Mouse (Mus musculus) adrenal gland, postnatal 4 days (tissue): Measurements from ENCODE around the gene Babam2. TPM values are rescaled to one million over a fixed set of nuclear protein-coding genes. Genes with fewer than 3 reads are reported as not detected.

Source experiments
- DNase-seq, 2 experiments: peaks; one replicate each; pipeline ENCODE4 v3.0.0; 2021 to 2022; ENCODE audit warnings: low spot score in 2 of 2, mixed read lengths in 2 of 2
- total RNA-seq, 2 experiments: library from RNA; stranded (reverse); gene quantifications; 2 replicates each; pipeline ENCODE4 v1.2.3; 2021

The Babam2 gene
- total RNA-seq, 2 experiments from 2014 or later, result 99.6 to 107 TPM

GRCm38 (mm10) chr5:32069566-32070169, 372.2 kb downstream of the Babam2 start:
- DNase-seq, result no peak

GRCm38 (mm10) chr5:32070781-32071180, 373.3 kb downstream of the Babam2 start:
- DNase-seq, result no peak

DNA sequence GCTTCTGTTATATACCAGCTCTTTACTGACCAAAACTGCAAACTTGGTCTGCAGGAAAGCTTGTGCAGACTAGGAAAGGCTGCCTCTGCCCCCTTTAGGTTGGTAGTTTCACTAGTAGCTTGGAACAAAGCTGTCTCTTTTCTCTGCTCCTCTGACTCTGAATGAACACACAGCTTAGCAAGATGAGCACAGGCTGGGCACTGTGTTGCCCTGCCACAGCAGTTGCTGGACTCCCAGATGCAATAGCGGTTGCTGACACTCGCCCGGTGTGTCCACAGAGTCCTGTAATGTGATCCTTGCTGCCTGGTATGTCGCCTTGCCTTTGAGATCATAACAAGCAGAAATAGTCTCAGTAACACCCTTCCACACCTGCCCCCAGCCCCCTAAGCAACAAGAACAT, 373.8 kb downstream of the Babam2 start:
- no peak for DNase-seq

DNA sequence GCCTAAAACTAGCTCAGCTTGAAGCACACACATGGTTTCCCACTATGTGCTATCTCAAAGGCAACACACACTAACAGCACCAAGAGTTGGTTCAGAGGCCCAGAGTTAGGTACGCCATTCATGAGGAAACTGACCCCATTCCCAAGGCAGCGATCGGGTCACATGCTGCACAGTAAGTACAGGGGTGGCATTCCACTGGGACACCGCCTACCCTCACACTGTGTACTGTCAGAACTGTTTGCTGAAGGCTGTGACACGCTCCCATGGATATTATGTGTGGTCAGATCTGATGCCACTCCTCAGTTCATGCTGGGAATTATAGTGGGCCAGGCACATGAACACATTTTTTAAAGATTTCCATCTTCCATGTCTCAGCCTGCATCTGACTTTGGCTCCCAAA, 374.3 kb downstream of the Babam2 start:
- DNase-seq, result no peak

DNA sequence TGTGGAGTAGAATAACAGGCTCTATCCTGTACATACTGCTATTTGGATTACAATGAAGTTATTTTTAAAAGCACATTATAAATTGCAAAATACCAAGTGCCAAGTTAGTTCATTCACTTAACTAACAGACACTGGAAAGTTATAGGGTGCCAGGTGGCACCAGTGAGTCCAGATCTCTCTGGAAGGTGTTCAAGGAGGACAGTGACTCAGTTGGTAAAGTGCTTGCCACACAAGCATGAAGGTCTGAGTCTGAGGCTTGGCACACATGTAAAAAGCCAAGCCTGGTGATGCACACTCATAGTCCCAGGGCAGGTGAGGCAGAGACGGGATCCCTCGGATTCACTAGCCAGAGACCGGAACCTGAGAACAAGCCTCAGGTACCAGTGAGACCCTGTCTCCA, 375.4 kb downstream of the Babam2 start:
- no peak for DNase-seq

GRCm38 (mm10) chr5:32074053-32074452, 376.6 kb downstream of the Babam2 start:
- DNase-seq, result no peak

GRCm38 (mm10) chr5:32077139-32077538, 379.7 kb downstream of the Babam2 start:
- DNase-seq, result no peak

DNA sequence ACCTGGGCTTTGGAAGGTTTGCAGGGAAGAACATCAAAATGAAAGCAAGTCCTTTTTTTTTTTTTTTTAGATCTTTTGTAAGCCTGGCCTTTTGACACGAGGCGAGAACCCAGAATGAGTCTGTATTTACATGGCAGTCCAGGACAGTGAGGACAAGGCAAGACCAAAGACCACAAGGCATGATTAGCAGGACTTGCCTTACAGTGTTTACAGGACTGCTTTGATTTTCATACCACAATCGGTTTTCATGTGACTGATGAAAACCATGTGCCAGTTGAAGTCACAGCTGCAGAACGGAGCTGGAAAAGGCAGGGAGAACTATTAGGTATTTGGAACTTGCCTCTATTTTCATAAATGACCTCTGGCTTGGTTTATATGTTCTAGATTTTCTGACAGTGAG, 381.5 kb downstream of the Babam2 start:
- no peak for DNase-seq

- no peak for DNase-seq
These were observed 383.2 kb downstream of the Babam2 start for GRCm38 (mm10) chr5:32080490-32081219.

DNA sequence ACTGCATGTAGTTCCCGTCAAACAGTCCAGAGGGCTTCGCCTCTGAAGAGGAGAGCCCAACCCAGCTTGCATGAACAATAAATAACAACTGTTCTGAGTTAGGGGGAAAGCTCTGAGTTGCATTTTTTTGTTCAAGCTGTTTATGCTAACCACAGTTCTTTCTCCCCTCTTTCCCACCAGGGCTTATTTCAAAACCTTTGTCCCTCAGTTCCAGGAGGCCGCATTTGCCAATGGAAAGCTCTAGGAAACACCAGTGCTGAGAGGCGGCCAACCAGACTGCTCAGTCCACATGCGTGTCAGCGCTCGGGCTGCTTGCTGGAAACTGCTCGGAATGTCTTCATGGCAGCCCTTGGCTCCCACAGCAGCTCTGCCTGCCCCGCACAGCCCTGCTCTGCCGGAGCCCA, 386.9 kb downstream of the Babam2 start:
- DNase-seq, result no peak

GRCm38 (mm10) chr5:32085566-32085965, 388.1 kb downstream of the Babam2 start:
- DNase-seq, result no peak

DNA sequence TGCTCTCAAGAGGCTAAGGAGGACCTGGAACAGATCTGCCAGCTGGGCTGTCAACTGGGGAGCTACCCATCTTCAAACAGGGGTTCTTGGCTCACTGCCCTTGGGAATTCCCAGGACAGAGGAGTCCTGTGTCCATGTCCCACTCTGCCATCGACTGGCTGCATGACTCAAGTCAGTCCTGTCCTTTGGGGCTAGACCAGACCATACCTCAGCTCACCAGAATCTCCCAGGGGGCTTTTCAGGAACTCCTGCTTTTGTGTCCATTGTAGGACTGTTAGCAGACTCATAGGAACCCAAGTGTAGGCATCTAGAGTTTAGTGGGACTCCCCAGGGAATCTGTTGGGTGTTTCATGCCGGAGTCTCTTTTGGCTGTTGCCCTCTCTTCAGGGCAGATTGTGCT, 388.5 kb downstream of the Babam2 start:
- DNase-seq, result no peak

- no peak for DNase-seq
These were observed 389.1 kb downstream of the Babam2 start for GRCm38 (mm10) chr5:32086526-32087090.

DNA sequence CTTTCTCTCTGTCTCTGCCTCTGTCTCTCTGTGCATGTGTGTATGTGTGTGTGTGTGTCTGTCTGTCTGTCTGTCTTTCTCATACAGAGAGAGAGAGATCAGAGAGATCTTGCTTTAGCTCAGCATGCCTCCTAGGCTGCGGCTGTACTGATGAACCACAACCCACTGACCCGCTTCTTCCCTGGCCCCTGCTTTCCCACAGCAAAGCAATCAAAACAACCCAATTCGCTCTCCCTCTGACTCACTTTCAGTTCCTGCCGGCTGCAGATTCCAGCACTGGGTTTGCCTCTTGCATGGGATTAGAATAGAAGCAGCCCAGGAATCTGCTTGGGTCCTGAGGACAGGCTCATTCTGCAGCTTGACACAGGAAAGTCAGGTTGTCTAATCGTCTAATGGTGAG, 392.0 kb downstream of the Babam2 start:
- no peak for DNase-seq

- DNase-seq, result no peak
These were observed 394.8 kb downstream of the Babam2 start for GRCm38 (mm10) chr5:32092281-32092680.

DNA sequence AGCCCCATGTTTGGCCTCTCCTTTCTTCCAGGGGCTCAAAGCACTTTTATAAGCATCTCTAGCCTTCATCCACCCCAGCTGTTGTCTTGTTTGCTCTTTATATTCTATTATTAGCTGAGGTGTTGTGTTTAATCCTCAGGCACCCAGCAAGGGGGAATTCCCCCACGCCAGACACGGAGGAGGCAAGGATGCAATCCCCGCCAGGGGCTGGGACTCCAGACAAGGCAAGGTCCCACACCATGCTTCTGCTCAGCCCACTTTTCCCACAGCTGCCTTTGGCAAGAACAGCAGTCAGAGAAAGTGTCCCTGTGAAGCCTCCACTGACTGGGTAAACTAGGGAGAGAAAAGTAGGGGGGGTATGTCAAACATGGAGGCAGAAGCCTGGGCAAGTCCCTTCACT, 401.2 kb downstream of the Babam2 start:
- no peak for DNase-seq

- DNase-seq, result peak; percentile 24 to 35
These were observed 405.0 kb downstream of the Babam2 start for GRCm38 (mm10) chr5:32102484-32102883.

DNA sequence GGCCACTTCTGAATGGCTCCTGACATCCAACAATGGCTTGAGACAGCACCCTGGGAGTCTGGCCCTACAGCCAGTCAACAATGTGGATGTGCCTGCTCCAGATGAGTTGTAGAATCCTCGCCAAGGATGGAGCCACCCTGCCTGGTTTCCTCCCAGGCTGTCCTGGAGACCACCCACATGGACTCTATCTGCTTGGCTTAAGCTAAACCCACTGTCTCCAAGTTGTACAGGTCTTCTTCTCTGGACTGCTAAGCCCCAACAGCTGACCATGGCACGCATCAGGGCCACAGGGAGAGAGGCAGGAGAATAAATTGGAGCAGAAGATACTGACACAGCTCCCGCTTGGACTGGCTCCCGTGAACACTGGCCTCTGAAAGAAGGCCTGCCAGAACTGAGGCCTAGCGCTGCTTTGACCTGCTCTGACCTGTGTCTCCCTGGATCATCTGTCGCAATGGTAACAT, 405.5 kb downstream of the Babam2 start:
- DNase-seq, result no peak

DNA sequence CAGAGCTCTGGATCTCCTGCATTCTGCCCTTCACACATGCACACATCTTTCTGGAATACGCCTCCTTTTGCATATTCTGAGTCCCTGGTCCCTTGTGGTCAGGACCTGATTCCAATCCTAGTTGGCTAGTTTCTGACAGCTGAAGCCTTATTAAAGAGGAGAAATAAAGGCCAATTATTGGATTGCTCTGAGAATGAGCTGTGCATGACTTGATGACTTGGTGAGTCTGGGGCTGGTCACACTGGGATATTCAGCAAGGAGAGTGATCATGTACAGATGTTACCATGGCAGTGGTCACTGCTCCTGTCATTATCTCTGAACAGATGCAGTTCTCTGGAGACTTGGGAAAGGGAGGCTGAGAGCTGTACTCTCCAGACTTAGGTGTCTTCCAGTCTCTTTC, 406.1 kb downstream of the Babam2 start:
- no peak for DNase-seq

GRCm38 (mm10) chr5:32104119-32104990, 406.9 kb downstream of the Babam2 start:
- no peak for DNase-seq

GRCm38 (mm10) chr5:32106473-32107140, 409.1 kb downstream of the Babam2 start:
- no peak for DNase-seq
